Mouse (Mus musculus): Measurements from ENCODE around the gene Cttnbp2nl. TPM values are rescaled to one million over a fixed set of nuclear protein-coding genes. Genes with fewer than 3 reads are reported as not detected.
A peak's percentile ranks its signal among the peaks of the same experiment; 100 is the strongest.

Cttnbp2nl gene
- polyA plus RNA-seq, 1 experiment from 2014 or later, result 21.9 TPM

GRCm38 (mm10) chr3:105075796-105076195 lies 22.9 kb upstream of the Cttnbp2nl start:
- H3K9me3 ChIP-seq, result no peaks in the 10 kb centered on the region
- H3K9ac ChIP-seq, result no peak overlapping the region
- 90% methylated on average over 5 of the region's 5 CpGs for WGBS
- H3K4me1 ChIP-seq (replicated peaks), result no peaks in the 10 kb centered on the region
- no peak overlapping the region for H3K27ac ChIP-seq
- H3K27me3 ChIP-seq (replicated peaks), result no peaks in the 10 kb centered on the region
- H3K4me2 ChIP-seq (replicated peaks), result no peak overlapping the region
- ATAC-seq, result no peak
- no peak overlapping the region for H3K4me3 ChIP-seq (replicated peaks)
- H3K36me3 ChIP-seq, result no peaks in the 10 kb centered on the region

GRCm38 (mm10) chr3:105072536-105072935 lies 19.6 kb upstream of the Cttnbp2nl start:
- no peaks in the 10 kb centered on the region for H3K9me3 ChIP-seq
- WGBS, result 86% methylated on average over 10 of the region's 10 CpGs
- no peak overlapping the region for H3K4me3 ChIP-seq (replicated peaks)
- H3K36me3 ChIP-seq, result no peaks in the 10 kb centered on the region
- no peak overlapping the region for H3K27ac ChIP-seq
- ATAC-seq, result no peak
- H3K9ac ChIP-seq, result no peak overlapping the region
- H3K4me1 ChIP-seq (replicated peaks), result no peaks in the 10 kb centered on the region
- no peaks in the 10 kb centered on the region for H3K27me3 ChIP-seq (replicated peaks)
- no peak overlapping the region for H3K4me2 ChIP-seq (replicated peaks)

- H3K4me3 ChIP-seq (replicated peaks), result no peak overlapping the region
- H3K27me3 ChIP-seq (replicated peaks), result no peaks in the 10 kb centered on the region
- WGBS, result 79% methylated on average over 5 of the region's 5 CpGs
- no peak overlapping the region for H3K4me2 ChIP-seq (replicated peaks)
- no peak overlapping the region for H3K9ac ChIP-seq
- no peak for ATAC-seq
- no peaks in the 10 kb centered on the region for H3K4me1 ChIP-seq (replicated peaks)
- H3K27ac ChIP-seq, result no peak overlapping the region
- H3K36me3 ChIP-seq, result no peaks in the 10 kb centered on the region
- H3K9me3 ChIP-seq, result no peaks in the 10 kb centered on the region
Observed at GRCm38 (mm10) chr3:105071251-105071650, 18.3 kb upstream of the Cttnbp2nl start.

- WGBS, result 67% methylated on average over 8 of the region's 8 CpGs
- Histone ChIP-seq H3K36me3 (no peaks in the 10 kb centered on the region), H3K4me3 (replicated peaks) (no peak overlapping the region), H3K9ac (no peak overlapping the region), H3K9me3 (no peaks in the 10 kb centered on the region), H3K4me1 (replicated peaks) (no peaks in the 10 kb centered on the region), H3K27me3 (replicated peaks) (no peaks in the 10 kb centered on the region), H3K27ac (no peak overlapping the region), H3K4me2 (replicated peaks) (no peak overlapping the region)
- ATAC-seq, result no peak
Observed at GRCm38 (mm10) chr3:105070553-105070952, 17.6 kb upstream of the Cttnbp2nl start.

- no peak within 1 kb of the TSS for H3K27ac ChIP-seq
- H3K27me3 ChIP-seq (replicated peaks), result no peaks in the 10 kb centered on the region
- WGBS, result 77% methylated on average over 10 of the region's 10 CpGs
- H3K9ac ChIP-seq, result no peak within 1 kb of the TSS
- no peak for ATAC-seq
- no peaks in the 10 kb centered on the region for H3K9me3 ChIP-seq
- H3K36me3 ChIP-seq, result no peaks in the 10 kb centered on the region
- H3K4me1 ChIP-seq (replicated peaks), result no peaks in the 10 kb centered on the region
- H3K4me3 ChIP-seq (replicated peaks), result no peak within 1 kb of the TSS
- H3K4me2 ChIP-seq (replicated peaks), result no peak within 1 kb of the TSS
Observed at GRCm38 (mm10) chr3:105066544-105066943, 13.6 kb upstream of the Cttnbp2nl start, which contains the start of gene 4930564D02Rik. Gene 4930564D02Rik, plus strand, starts transcription at chr3:105066844.

- Histone ChIP-seq H3K36me3 (no peaks in the 10 kb centered on the region), H3K9ac (no peak overlapping the region), H3K4me1 (replicated peaks) (0 out of 2 replicates have a peak, but pooled peaks cover 3% of the 10 kb centered on the region), H3K27me3 (replicated peaks) (0 out of 2 replicates have a peak, but pooled peaks cover 3% of the 10 kb centered on the region), H3K4me2 (replicated peaks) (no peak overlapping the region), H3K27ac (no peak overlapping the region), H3K4me3 (replicated peaks) (no peak overlapping the region), H3K9me3 (no peaks in the 10 kb centered on the region)
- 77% methylated on average over 9 of the region's 9 CpGs for WGBS
- no peak for ATAC-seq
Observed at GRCm38 (mm10) chr3:105062676-105063075, 9.7 kb upstream of the Cttnbp2nl start.

GRCm38 (mm10) chr3:105061991-105062390 lies 9.0 kb upstream of the Cttnbp2nl start:
- Histone ChIP-seq H3K4me1 (replicated peaks) (0 out of 2 replicates have a peak, but pooled peaks cover 3% of the 10 kb centered on the region), H3K9me3 (no peaks in the 10 kb centered on the region), H3K36me3 (no peaks in the 10 kb centered on the region), H3K9ac (no peak overlapping the region), H3K27ac (no peak overlapping the region), H3K4me2 (replicated peaks) (no peak overlapping the region), H3K27me3 (replicated peaks) (0 out of 2 replicates have a peak, but pooled peaks cover 3% of the 10 kb centered on the region), H3K4me3 (replicated peaks) (no peak overlapping the region)
- no peak for ATAC-seq
- 57% methylated on average over 1 of the region's 1 CpGs for WGBS

- 79% methylated on average over 3 of the region's 3 CpGs for WGBS
Observed at GRCm38 (mm10) chr3:105061496-105061895, 8.6 kb upstream of the Cttnbp2nl start.

GRCm38 (mm10) chr3:105060992-105061391 lies 8.0 kb upstream of the Cttnbp2nl start:
- Histone ChIP-seq H3K27ac (no peak overlapping the region), H3K9me3 (no peaks in the 10 kb centered on the region), H3K4me3 (replicated peaks) (no peak overlapping the region), H3K36me3 (no peaks in the 10 kb centered on the region), H3K4me1 (replicated peaks) (0 out of 2 replicates have a peak, but pooled peaks cover 3% of the 10 kb centered on the region), H3K27me3 (replicated peaks) (0 out of 2 replicates have a peak, but pooled peaks cover 3% of the 10 kb centered on the region), H3K9ac (no peak overlapping the region), H3K4me2 (replicated peaks) (no peak overlapping the region)
- 64% methylated on average over 6 of the region's 6 CpGs for WGBS
- no peak for ATAC-seq

More at GRCm38 (mm10) chr3:105061496-105061895, 8.6 kb upstream of the Cttnbp2nl start:
- H3K9me3 ChIP-seq, result no peaks in the 10 kb centered on the region
- H3K27me3 ChIP-seq (replicated peaks), result 0 out of 2 replicates have a peak, but pooled peaks cover 3% of the 10 kb centered on the region
- 0 out of 2 replicates have a peak, but pooled peaks cover 3% of the 10 kb centered on the region for H3K4me1 ChIP-seq (replicated peaks)
- H3K36me3 ChIP-seq, result no peaks in the 10 kb centered on the region
- no peak for ATAC-seq
- H3K9ac ChIP-seq, result no peak overlapping the region
- no peak overlapping the region for H3K4me3 ChIP-seq (replicated peaks)
- no peak overlapping the region for H3K4me2 ChIP-seq (replicated peaks)
- H3K27ac ChIP-seq, result no peak overlapping the region

- Histone ChIP-seq H3K4me2 (replicated peaks) (no peak overlapping the region), H3K9ac (no peak overlapping the region), H3K9me3 (no peaks in the 10 kb centered on the region), H3K36me3 (no peaks in the 10 kb centered on the region), H3K4me3 (replicated peaks) (no peak overlapping the region), H3K27ac (no peak overlapping the region), H3K4me1 (replicated peaks) (0 out of 2 replicates have a peak, but pooled peaks cover 3% of the 10 kb centered on the region), H3K27me3 (replicated peaks) (0 out of 2 replicates have a peak, but pooled peaks cover 3% of the 10 kb centered on the region)
- 52% methylated on average over 7 of the region's 7 CpGs for WGBS
- ATAC-seq, result no peak
Observed at GRCm38 (mm10) chr3:105059911-105060310, 7.0 kb upstream of the Cttnbp2nl start.

- peak overlapping the region; percentile 30 for H3K4me3 ChIP-seq (replicated peaks)
- 11% methylated on average over 25 of the region's 25 CpGs for WGBS
- 0 out of 2 replicates have a peak, but pooled peaks cover 3% of the 10 kb centered on the region for H3K27me3 ChIP-seq (replicated peaks)
- H3K27ac ChIP-seq, result no peak overlapping the region
- H3K36me3 ChIP-seq, result no peaks in the 10 kb centered on the region
- H3K4me1 ChIP-seq (replicated peaks), result 0 out of 2 replicates have a peak, but pooled peaks cover 3% of the 10 kb centered on the region
- H3K9me3 ChIP-seq, result no peaks in the 10 kb centered on the region
- H3K4me2 ChIP-seq (replicated peaks), result peak overlapping the region; percentile 77
- ATAC-seq, result peak; percentile 73
- peak overlapping the region; percentile 39 for H3K9ac ChIP-seq
Observed at GRCm38 (mm10) chr3:105058627-105059513, 5.9 kb upstream of the Cttnbp2nl start.

- Histone ChIP-seq H3K4me3 (replicated peaks) (no peak overlapping the region), H3K9ac (no peak overlapping the region), H3K27me3 (replicated peaks) (0 out of 2 replicates have a peak, but pooled peaks cover 3% of the 10 kb centered on the region), H3K4me1 (replicated peaks) (peaks cover 15% of the 10 kb centered on the region; the same call in 1 of the 2 replicates), H3K9me3 (no peaks in the 10 kb centered on the region), H3K4me2 (replicated peaks) (no peak overlapping the region), H3K36me3 (no peaks in the 10 kb centered on the region), H3K27ac (no peak overlapping the region)
- no peak for ATAC-seq
- 69% methylated on average over 4 of the region's 4 CpGs for WGBS
Observed at GRCm38 (mm10) chr3:105055666-105056065, 2.7 kb upstream of the Cttnbp2nl start.
